Mouse (Mus musculus) bone marrow macrophage, adult 2 months (primary cell): Measurements from ENCODE around the gene Mapre1.

ENCODE experiments used
- CTCF ChIP-seq: IDR thresholded peaks from 2 replicates; pipeline ENCODE4 v1.5.1; 2012; ENCODE audit warnings: low read depth, mild to moderate bottlenecking, low read length, moderate library complexity
- POLR2A ChIP-seq: IDR thresholded peaks from 2 replicates; pipeline ENCODE4 v1.6.1; 2012; ENCODE audit warnings: mild to moderate bottlenecking, low read depth, low read length, borderline replicate concordance

DNA sequence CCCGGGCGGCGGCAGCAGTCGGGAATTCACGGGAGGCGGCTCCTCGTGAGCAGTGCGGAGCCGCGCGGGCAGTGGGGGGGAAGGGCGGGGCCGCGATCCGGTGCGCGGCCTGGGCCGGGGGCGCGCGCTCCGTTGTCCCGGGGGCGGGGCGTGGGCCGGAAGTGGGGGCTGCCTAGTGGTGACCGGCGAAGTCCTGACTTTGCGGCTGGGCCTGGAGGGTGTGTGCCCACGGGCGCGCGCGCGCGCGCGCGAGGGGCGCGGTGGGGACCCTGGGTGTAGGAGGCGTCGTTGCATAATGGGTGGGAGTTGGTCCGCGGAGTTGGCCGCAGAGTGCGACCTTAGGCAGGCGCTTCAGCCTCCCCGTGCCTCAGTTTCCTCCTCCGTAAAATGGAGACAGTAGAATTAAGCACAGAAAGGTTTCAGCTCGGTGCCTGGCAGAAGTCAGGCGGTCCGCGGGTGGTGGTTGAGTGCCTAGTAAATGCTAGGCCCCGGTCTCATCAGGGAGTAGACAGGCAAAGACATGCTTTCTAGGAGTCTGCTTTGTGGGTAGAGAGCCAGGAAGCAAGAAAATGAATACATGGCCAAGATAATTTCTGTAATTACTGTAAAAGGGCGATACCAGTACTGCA, 477 bp downstream of the Mapre1 start:
- no peak for TF ChIP-seq CTCF
- TF ChIP-seq POLR2A: no peak
